Mouse (Mus musculus) intestine, postnatal 0 days (tissue): ENCODE data around the gene Rflnb. TPM values are rescaled to one million over a fixed set of nuclear protein-coding genes. Genes with fewer than 3 reads are reported as not detected.
A peak's percentile ranks its signal among the peaks of the same experiment; 100 is the strongest.

ENCODE experiments used
- ATAC-seq: fragments of 200-750 bp; cut with Nextera tagmentation; 2 replicates; pipeline ENCODE4 v1.8.0; 2017; ENCODE audit warnings: mild to moderate bottlenecking, moderate TSS enrichment, moderate library complexity
- H3K27ac ChIP-seq: fragments of 300-500 bp; sonication (generic); 2 replicates; pipeline ENCODE4 v1.5.1; 2014; ENCODE audit warnings: mild to moderate bottlenecking, low read depth, low read length, moderate library complexity
- H3K27me3 ChIP-seq: fragments of 300-500 bp; sonication (generic); replicated peaks from 2 replicates; pipeline ENCODE4 v1.6.1; 2014; ENCODE audit warnings: low read length, mixed read lengths; ENCODE audit not compliant: control insufficient read depth, insufficient read depth
- H3K36me3 ChIP-seq: fragments of 300-500 bp; sonication (generic); 2 replicates; pipeline ENCODE4 v1.6.1; 2014; ENCODE audit warnings: mild to moderate bottlenecking, moderate library complexity; ENCODE audit not compliant: control insufficient read depth, insufficient read depth
- H3K4me1 ChIP-seq: fragments of 300-500 bp; sonication (generic); replicated peaks from 2 replicates; pipeline ENCODE4 v1.6.1; 2014; ENCODE audit warnings: antibody characterized with exemption, low read length, mixed read lengths; ENCODE audit not compliant: control insufficient read depth, insufficient read depth
- H3K4me2 ChIP-seq: fragments of 300-500 bp; sonication (generic); replicated peaks from 2 replicates; pipeline ENCODE4 v1.6.1; 2014; ENCODE audit warnings: low read depth, mild to moderate bottlenecking, moderate library complexity
- H3K4me3 ChIP-seq: fragments of 300-500 bp; sonication (generic); 2 replicates; pipeline ENCODE4 v1.5.1; 2014; ENCODE audit warnings: low read depth, low read length
- H3K9ac ChIP-seq: fragments of 300-500 bp; sonication (generic); 2 replicates; pipeline ENCODE4 v1.6.1; 2014; ENCODE audit warnings: mild to moderate bottlenecking, low read depth, low read length
- H3K9me3 ChIP-seq: fragments of 300-500 bp; sonication (generic); 2 replicates; pipeline ENCODE4 v1.6.1; 2016; ENCODE audit warnings: mixed run types; ENCODE audit not compliant: control insufficient read depth
- CTCF ChIP-seq: sonication (generic); IDR thresholded peaks from 2 replicates; pipeline ENCODE4 v1.5.1; 2016; ENCODE audit warnings: low read depth, mild to moderate bottlenecking, control low read depth, antibody characterized with exemption, moderate library complexity
- WGBS: fragments of 180-500 bp; shearing (Covaris S2); extraction: QIAGEN DNeasy Blood & Tissue Kit; methylation state at CpG from one replicate; pipeline ENCODE4 v1.1.7; 2014; 5-methylcytosine and 5-hydroxymethylcytosine counted together
- polyA plus RNA-seq: library from polyadenylated mRNA; unstranded; fragments of >200 nt; fragmentation: Nextera tagmentation; extraction: Ambion mirVana; gene quantifications from 2 replicates; pipeline ENCODE4 v1.2.1, GENCODE M21; 2015

The Rflnb gene
- polyA plus RNA-seq, 1 experiment from 2014 or later = 24.2 TPM

DNA sequence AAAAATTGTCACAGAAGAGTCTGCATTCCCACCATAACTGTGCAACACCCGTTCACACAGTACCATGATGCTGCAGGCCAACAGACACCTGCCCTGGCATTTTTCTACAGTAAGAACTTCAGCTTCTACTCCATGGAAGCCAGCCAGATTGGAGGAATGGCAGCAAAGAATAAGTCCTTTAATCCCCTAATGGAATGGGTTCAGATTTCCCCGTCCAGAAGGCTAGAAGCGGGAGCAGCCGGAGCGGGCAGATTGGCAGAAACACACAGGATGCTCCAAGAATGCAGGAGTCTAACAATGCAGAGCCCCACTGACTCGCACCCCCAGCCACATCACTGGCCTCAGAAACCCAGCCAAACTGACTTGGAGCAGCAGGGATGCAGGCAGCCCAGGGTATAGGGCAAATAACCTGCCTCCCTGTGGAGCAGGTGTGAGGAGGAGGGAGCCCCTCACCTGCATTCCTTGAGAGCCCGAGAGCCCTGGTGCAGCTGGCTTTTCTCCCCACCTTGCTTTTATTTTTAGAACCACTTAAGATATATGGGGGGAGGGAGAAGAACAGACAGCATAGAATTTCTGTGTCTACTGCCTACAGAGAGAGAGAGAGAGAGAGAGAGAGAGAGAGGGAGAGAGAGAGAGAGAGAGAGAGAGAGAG is 54.5 kb downstream of the Rflnb start:
- H3K27me3 ChIP-seq = no peaks in the 10 kb centered on the region
- no peak overlapping the region for H3K4me2 ChIP-seq
- no peak overlapping the region for H3K27ac ChIP-seq
- 50% methylated on average over 7 of the region's 7 CpGs for WGBS
- H3K4me1 ChIP-seq = no peaks in the 10 kb centered on the region
- no peaks in the 10 kb centered on the region for H3K36me3 ChIP-seq
- ATAC-seq = no peak
- TF ChIP-seq CTCF = no peak
- H3K4me3 ChIP-seq = no peak overlapping the region
- no peak overlapping the region for H3K9ac ChIP-seq
- no peaks in the 10 kb centered on the region for H3K9me3 ChIP-seq

- ATAC-seq = no peak
- H3K9me3 ChIP-seq = no peaks in the 10 kb centered on the region
- no peaks in the 10 kb centered on the region for H3K36me3 ChIP-seq
- H3K4me3 ChIP-seq = no peak overlapping the region
- H3K27me3 ChIP-seq = no peaks in the 10 kb centered on the region
- no peak for TF ChIP-seq CTCF
- H3K4me1 ChIP-seq = 0 out of 2 replicates have a peak, but pooled peaks cover 4% of the 10 kb centered on the region
- no peak overlapping the region for H3K4me2 ChIP-seq
- H3K9ac ChIP-seq = no peak overlapping the region
- H3K27ac ChIP-seq = no peak overlapping the region
- WGBS = 86% methylated on average over 3 of the region's 3 CpGs
Measured at GRCm38 (mm10) chr11:75972188-75972587, 55.4 kb downstream of the Rflnb start.

GRCm38 (mm10) chr11:75970629-75971028 is 57.0 kb downstream of the Rflnb start:
- Histone ChIP-seq H3K36me3 (no peaks in the 10 kb centered on the region), H3K4me3 (no peak overlapping the region), H3K4me2 (no peak overlapping the region), H3K9ac (no peak overlapping the region), H3K27me3 (no peaks in the 10 kb centered on the region), H3K4me1 (peaks cover 11% of the 10 kb centered on the region), H3K9me3 (no peaks in the 10 kb centered on the region), H3K27ac (no peak overlapping the region)
- peak; percentile 58 for TF ChIP-seq CTCF
- no peak for ATAC-seq
- 29% methylated on average over 3 of the region's 3 CpGs for WGBS

Other genes starting within 250 kb of the Rflnb start
- gene Doc2b, start 231.7 kb downstream of the Rflnb start, polyA plus RNA-seq = 0.72 TPM in 2 replicates
- gene Rph3al, start 89.4 kb downstream of the Rflnb start, polyA plus RNA-seq = 10.5 and 12.9 TPM in 2 replicates
- gene 1700016K19Rik, start 27.9 kb downstream of the Rflnb start, polyA plus RNA-seq = 0.17 TPM in 1 of 2 replicates, not detected in the other
- 43.3 and 44.8 TPM in 2 replicates for gene Vps53, start 151.9 kb upstream of the Rflnb start, polyA plus RNA-seq
- 15.5 and 19.9 TPM in 2 replicates for gene Fam57a, start 151.9 kb upstream of the Rflnb start, polyA plus RNA-seq
- gene Dbil5, start 189.8 kb upstream of the Rflnb start, polyA plus RNA-seq = 0.65 and 0.86 TPM in 2 replicates
- 5.7 and 7.5 TPM in 2 replicates for gene Gemin4, start 189.9 kb upstream of the Rflnb start, polyA plus RNA-seq
- 8.4 and 8.9 TPM in 2 replicates for gene Mrm3, start 215.9 kb upstream of the Rflnb start, polyA plus RNA-seq
- 68.9 and 77.2 TPM in 2 replicates for gene Glod4, start 215.9 kb upstream of the Rflnb start, polyA plus RNA-seq